Mouse (Mus musculus) kidney, adult 2 months (tissue): ENCODE measurements around the gene Itih2.

Experiments
- CTCF ChIP-seq: fragments of 200-500 bp; conservative IDR thresholded peaks from 2 replicates; pipeline ENCODE4 v1.5.1; 2011; ENCODE audit warnings: low read depth, mild to moderate bottlenecking, control low read depth, low read length, moderate library complexity, mixed read lengths; ENCODE audit not compliant: insufficient read depth, insufficient read length
- POLR2A ChIP-seq: fragments of 200-500 bp; IDR thresholded peaks from one replicate; pipeline ENCODE4 v1.6.1; 2011; ENCODE audit warnings: low read depth, low read length, control low read depth

- TF ChIP-seq POLR2A = no peak
- TF ChIP-seq CTCF = no peak
Observed at GRCm38 (mm10) chr2:10119276-10119675, 11.9 kb downstream of the Itih2 start.
